Mouse (Mus musculus) heart, adult 9 months (tissue): ENCODE data around the gene Kank1.

Experiments
- DNase-seq, 2 experiments: peaks; one replicate each; pipeline ENCODE4 v3.0.0; 2022; ENCODE audit warnings: low spot score in 2 of 2

The Kank1 gene

DNA sequence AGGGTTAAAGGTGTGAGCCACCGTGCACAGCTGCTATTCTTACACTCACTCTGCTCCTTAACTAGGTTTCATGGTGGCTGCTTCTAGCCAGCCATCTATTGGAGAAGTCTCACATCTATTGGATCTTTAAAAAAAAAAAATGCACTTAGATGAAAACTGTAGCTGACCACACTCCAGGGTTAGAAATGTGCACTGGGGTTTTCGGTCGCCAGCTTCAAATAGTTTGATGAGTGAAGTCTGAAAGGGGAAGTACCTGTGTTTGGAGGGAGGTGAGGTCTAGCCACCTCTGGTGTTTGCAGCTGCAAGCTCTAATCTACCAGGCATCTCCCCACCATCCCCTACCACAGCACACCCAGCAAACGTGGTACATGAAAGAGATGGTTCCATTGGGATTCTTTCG lies 74.2 kb downstream of the Kank1 start:
- DNase-seq: no peak

DNA sequence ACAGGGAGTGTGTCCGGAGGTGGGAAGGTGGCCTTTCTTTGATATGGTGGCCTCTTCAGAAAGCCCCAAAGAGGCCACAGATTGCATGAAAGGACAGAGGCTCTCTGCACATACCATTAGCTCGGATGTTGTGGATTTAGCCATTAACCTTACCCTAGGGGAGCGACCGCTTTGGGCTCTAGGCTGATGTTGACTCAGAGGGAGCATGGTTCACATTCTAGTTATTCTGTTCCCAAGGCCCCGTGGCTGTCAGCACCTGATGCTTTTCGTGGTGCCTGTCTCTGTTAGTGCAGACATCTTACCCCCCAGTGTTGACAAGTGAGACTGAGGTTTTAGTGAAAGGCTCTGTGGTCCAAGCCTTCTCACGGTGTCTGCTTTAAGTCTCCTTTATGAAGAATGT lies 74.9 kb downstream of the Kank1 start:
- no peak for DNase-seq

DNA sequence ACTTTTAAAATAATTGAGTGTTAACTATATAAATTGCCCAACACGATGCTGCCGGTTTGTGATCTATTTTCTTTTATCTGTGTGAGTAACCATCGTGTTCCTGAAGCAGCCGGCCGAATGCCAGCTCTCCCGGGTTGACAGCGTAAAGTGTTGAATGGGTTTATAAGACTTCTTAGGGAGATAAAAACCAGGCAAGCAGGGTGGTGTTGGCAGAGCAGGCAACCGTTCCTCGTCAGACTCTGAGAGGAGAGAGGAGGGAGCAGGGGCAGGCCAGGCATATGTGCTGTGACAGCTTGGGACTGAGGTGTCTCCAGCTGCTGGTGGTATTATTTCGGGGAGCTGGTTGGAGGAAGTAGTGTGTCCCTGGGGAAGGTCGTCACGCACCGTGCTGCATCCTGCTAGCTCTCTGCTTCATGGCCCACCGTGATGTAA lies 78.7 kb downstream of the Kank1 start:
- peak in 1 of 2 experiments; percentile 9 for DNase-seq

DNA sequence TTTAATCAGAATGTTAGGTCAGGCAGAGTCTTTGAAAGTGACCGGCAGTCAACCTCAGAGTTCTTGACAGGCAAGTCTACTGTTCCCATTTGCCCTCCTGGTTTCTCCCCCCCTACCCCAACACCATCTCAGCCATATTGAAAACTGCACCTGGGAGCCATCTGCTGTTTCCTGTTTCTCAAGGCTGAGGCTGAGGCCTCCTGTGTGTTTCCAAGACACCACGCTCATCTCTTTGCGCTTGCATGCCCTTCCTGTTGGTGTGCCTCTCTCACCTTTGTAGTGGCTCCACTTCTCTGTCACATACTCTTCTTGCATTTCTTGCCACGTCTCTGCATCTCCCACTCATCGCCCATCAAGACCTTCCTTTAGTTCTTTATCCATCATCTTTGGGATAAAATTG lies 79.2 kb downstream of the Kank1 start:
- DNase-seq: no peak

DNA sequence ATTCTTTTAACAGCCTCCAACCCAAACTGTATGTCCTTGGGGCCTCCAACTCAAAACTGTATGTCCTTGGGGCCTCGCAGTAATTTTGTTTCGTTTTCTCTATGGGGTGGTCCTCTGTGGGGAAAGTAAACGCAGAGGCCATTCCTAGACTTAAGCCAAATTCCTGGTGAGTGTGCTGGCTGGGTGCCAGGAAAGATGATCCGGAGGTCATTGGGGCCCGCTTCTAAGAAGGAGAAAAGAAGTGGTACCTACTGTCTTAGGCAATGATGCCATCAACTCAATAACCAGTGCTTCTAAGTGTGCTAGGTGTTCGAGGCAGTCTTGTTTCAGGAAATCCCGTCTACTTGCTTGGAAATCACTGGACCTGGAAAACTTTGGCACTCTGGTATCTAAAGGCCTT lies 87.5 kb downstream of the Kank1 start:
- no peak for DNase-seq

DNA sequence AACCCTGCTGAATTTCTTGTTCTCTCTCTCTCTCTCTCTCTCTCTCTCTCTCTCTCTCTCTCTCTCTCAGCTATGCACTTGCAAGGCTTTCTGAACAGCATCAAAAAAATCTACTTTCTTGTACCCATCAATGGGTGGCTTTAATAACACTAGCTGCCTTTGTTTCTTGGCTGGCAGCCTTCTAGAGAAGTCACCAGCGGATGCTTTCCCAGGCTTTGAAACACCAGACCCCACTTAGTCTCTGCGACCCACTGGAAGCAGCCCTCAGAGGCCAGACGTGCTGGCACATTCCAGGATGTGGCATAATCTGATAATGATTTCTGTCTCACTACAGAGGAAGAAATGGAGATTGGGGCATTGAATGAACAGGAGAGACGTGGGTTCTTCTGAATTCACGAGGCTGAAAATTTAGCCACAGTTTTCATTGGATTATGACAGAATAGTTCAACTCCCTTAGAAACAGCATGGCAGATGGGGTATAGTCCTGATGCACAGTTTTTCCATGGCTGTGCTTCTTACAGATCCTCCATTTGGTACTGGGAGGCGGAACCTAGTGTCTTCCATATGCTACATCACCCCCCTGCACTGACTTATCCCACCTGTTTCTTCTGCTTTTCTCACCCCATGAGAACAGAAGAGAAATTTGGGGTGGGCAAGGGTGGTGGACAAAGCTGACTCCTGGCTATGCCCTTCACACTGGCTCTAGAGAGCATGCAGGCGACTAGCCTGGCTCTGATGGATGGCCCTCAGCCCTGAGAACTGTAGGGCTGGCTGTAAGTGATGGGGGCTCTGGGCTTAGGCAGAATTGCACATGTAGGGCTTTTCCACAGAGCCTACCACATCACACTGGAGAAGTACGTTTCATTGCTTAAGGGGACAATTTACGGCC lies 88.6 kb downstream of the Kank1 start:
- DNase-seq: no peak

DNA sequence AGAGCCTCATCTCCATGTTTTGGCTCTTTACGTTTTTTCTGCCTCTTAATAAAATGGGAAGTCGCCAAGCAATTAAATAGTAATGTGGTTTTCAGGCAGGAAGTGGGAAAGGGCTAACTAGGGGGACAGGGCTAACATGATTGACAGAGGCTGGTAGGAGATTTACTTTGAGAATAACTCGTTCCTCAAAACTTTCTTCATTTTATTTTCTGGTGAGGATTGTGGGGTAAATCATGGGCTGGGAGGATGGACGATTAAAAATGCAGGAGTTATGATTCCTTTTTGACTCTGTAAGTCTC lies 89.2 kb downstream of the Kank1 start:
- no peak for DNase-seq

DNA sequence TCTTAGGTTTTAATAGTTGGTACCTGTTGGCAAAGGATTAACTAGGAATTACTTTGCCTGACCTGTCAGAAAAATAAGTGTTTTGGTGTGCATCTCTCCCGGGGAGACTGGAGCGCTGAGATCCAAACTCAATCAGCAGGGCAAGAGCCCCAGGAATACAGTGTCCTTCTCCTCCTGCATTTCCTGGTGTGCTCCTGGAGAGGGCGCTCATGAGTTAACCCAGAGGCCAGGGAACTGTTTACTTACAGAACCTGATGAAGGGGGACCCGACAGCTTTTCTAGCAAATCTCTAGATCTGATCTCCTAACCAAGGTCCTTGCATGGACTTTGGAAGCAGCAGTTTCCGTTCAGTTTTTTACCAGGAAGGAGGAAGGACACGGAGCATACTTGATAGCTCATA lies 90.9 kb downstream of the Kank1 start:
- DNase-seq: no peak

DNA sequence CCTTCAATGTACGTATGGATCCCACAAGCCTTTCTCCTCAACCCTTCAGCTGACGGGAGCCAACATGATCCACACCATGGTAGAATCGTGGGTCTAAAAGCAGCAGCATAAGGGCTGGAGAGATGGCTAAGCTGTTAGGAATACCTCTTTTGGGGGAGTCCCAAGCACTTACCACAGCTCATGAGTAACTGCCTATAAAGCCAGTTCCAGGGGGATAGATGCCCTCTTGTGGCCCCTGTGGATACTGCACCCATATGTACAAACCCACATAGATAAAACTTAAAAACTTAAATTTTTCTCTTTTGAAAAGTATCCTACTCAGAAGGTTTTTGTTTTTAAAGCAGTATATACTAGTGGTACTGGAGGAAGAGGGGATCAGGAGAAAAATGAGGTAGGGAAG lies 97.6 kb downstream of the Kank1 start:
- DNase-seq: peak in 1 of 2 experiments; percentile 34

DNA sequence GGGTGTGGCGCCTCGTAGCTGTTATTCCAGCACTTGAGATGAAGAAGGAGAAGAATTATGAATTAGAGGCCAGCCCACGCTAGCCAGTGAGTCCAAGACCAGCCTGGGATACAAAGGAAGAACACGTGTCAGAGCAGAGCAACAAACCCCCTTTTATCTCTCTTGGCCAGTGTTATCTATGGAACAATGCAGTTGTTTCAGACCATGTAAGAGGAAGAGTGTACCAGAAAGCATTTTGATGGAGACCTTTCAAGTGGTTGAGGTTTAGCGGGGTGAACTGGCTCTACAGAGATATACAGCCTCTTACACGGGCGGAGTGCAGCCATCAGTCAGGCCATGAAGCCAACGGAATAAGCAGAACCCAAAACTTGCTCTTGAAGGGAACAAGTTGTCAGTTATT lies 100.0 kb downstream of the Kank1 start:
- DNase-seq: no peak

DNA sequence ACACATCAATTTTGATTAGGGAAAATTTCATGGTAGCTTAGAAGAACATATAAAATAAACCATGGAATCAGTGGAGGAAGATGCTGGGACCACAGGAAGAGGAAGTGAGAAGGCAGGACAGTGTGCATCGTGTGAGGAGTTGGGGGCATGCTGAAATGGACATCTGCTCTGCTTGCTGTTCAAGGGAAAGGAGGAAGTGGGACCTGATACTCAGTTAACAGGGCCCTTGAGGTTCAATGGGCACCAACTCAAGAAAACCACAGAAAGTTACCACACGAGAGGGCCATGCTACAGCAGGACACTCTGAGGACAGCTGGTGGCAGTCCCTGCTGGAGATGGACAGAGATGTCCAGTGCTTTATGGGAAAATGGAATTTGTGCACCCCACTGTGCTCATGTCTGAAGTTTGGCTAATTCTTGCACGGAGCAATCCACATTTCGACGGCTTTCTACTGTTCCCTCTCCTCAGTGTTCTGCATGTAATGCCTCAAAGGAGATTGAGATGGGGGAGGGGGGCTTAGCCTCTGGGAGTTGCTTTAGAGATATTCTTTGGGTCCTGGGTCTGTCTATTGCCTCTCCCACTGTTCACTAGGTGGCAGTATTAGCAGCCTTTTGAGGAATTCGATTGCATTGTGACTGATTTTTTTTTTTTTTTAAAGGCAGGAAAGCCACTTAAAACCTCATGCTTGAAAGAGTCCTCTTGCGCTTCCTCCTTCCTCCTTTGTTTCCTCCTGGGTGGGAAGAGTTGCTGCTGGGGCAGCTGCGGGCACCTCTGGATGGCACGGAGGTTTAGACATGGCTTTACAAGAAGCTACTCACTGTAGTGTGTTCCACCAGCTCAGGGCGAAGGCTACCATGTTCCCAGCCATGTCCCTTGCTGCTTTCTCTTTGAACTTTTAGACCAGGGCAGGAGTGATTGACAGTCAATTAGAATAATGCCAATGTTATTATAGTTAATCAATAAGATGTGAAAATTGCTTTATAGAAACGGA lies 104.2 kb downstream of the Kank1 start:
- DNase-seq: peak; percentile 28 to 46

DNA sequence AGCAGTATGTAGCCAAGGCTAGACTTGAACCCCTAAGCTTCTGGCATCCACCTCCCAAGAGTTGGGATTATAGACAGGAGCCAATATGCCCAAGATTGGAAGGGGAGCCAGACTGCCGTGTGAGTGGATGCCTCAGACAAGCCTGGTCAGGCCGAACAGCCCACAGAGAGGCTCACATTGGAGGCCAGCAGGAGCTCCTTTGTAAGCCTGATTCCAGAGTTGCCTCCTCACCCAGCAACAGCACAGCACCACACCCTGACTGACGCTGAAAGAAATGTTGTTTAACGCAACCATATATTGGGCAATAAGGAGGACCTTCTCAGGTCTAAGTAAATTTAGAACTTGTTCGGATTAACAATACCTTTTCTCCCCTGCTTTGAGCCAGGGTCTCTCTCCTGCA lies 105.3 kb downstream of the Kank1 start:
- DNase-seq: no peak

DNA sequence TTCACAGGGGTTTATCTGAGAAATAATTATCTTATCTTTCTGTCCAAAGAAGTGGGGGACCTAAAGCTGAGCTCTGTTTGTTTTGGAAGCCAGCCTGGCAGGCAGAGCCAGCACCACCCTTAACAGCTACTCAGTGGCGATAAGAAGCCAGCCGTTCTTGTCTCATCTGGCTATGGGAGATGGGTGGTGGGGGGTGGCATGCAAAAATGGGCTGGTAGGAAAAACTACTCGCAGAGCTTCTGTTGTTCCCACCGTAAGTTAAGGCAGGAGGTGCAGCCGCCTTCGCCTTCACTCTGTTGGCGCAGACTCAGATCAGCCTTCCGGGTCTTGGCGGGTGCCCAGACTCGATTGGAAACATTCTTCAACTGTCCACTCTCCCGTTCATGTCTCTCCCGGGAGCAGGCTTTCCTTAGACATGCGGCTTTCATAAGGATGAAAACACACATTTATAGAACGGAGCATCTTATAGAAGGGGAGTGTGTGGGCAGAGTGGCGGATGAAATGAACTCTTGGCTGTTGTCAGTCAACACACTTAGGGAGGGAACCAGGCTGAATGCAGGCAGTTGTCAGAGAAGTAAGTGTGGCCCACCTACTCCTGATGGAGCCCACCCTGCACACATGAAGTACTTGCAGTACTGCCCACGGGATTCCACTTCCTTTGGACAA lies 107.0 kb downstream of the Kank1 start:
- peak; percentile 20 to 57 for DNase-seq

DNA sequence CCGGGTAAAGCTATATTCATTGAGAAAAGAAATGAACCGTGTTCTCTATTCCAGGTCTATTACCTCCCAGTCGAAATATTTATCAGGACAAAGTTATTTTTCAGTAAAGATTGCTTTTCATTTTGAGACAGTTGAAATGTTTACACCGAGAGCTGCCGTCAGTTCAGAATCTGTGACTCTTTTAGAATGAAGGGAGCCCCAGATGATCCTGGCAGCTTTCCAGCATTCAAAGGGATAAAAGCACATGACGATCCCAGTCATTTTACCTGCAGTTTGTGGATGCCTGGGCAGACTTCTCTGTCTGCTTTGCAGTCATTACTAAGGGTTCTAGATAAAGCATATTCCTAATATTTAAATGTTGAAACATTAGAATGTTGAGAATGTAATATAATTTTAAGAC lies 107.6 kb downstream of the Kank1 start:
- no peak for DNase-seq

DNA sequence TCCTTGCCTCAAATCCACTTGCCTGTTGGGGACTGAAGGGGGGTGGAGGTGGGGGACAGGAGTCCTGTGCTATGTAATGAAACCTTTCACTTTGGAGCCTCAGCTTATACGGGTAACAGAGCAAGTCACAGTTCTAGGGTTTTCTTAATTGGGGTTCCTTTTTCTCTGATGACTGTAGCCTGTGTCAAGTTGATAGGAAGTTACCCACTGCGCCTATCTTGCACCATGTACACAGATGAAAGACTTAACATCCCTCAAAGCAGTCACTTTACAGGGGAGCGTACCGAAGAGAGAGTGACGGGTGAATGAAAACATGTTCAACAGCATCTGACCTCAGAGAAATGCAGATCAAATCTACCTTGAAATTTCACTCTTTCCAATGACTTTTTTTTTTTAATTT lies 109.2 kb downstream of the Kank1 start:
- DNase-seq: no peak

DNA sequence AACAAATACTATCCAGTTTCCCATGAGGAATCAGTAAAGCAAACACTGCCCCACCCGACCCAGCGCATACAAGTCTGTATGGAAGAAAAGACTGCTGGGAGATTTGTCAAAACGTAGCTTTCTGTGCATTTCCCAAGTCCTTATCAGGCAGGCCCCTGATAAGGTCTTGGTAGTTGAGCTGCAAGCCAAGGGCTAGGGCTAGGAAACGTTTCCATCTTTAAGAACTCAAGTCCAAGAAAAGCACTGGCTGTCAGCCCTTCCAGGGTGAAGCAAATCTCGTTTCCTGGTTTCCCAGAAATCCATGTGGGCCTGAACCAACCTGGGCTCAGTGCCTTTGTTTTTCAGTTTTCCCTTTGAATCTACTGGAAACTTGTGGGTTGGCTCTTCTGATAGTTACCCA lies 110.7 kb downstream of the Kank1 start:
- peak; percentile 71 to 83 for DNase-seq

DNA sequence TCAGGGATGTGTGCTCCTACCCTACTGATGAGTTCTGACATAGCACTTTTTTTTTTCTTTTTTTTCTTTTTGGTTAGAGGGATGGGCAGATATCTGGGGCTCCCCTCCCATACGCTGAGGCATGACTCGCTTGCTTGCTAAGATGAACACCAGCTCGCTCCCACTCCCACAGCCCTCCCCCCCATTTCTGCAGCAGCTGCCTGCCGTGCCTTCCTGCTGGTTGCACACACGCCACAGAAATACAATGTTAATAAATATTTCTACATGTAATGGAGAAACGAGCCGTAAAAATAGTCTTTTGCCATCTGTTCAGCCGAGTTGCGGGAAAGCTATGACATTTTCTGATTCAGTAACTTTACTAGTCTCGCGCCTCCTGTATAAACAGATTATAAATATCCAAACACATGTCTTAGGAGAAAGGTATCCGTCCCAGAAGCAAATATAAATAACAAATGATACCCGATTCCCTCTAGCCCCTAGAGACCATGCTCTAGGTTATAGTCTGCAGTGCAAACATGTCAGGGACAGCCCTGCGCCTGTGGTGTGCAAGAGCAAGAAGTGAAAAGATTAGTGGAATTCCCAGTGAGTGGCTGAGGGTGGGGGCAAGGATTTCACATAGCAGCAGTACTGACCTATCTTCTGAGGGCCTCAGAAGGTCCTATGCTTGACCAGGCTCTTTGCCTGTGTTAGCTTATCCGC lies 114.6 kb downstream of the Kank1 start:
- no peak for DNase-seq

DNA sequence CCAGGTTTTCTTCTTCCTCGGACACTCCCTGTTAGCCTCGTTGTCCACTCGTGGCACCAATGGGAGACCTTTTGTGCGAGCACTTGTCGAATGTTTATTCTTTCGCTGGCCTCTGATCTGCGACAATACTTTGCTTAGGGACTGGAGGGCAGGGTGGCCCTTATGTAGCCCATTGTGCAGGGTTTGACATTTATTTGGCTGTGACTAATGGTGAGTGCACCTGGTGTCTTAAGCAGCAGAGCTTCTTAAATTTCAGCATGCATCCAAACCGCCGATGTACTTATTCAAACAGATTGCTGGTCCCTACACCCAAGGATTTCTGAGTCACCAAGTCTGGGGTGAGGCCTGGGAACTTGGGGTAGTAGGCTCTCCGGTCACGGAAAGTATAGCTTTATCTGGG lies 120.3 kb downstream of the Kank1 start:
- DNase-seq: no peak

DNA sequence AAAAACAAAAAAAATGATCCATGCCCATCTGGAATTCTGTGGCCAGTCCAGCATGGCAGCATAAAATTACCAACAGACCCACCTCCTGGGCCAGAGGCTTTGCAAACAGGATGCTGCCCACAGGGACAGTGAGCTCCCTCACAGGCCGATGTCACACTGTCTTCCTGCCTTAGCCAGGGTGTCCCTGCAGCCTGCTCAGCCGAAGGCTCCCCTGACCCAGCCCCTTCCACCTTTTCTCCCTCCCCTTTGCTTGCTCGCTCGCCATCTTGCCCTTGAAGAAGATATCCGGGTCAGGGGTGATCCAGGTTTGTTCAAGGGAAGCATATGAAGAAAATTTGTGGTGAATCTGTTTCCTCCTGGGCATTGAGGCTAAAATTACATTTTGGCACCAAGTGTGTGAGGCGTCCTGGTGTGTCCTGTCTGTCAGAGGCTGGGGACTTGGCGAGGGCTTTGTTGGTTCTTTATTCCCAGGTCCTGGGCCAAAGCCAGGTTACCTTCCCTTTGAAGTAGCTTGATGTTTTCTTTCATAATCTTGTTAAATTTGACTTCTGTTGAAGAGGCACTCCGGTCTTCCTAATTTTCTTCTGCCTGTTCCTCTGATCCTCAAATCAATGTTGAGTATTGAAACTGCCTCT lies 121.8 kb downstream of the Kank1 start:
- DNase-seq: no peak

DNA sequence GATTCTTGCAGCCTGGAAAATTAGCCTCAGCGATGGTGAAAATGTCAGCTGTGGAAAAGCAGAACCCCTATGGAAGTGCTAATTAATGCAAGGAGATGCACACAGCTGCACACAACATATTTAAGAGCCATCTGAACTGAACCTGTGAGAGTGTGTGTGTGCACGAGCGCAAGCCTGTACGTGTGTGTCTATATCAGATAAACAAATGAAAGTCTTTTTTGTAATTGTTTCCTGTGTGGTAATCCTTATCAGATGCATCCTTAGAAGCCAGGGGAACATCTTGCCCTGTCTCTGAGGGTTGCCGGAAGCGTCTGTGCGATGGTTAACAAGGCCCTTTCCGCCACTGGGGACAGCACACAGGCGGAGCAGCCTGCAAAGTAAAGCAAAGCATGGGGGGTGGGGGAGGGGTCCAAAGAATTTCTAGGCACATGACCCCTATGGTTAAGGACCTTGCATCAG lies 123.8 kb downstream of the Kank1 start:
- no peak for DNase-seq

DNA sequence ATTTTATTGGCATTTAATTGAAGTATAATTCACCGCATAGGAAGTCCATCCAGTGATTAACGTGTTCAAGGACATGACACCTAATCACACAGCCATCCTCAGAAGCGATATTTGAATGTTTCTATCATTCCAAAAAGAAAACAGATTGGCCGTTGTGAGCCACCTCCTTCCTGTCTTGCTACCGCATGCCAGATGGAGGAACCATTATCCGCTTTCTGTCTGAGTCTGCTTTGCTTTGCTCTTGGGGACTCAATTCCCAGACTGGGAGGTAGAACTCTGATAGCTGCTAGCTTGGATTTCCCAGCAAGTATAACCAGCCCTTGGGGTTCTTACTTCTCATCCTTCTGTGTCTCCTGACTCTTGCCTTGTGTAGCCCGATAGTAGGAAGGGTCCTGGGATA lies 125.2 kb downstream of the Kank1 start:
- no peak for DNase-seq
